Mouse (Mus musculus) hindlimb bud, embryonic 11.5 days (tissue): ENCODE measurements around the gene Ikzf5.

ENCODE experiments used
- DNase-seq: peaks from one replicate; pipeline ENCODE4 v3.0.0-alpha.2; 2012; ENCODE audit warnings: low read depth, low spot score; ENCODE audit errors: extremely low spot score

Ikzf5 gene

DNA sequence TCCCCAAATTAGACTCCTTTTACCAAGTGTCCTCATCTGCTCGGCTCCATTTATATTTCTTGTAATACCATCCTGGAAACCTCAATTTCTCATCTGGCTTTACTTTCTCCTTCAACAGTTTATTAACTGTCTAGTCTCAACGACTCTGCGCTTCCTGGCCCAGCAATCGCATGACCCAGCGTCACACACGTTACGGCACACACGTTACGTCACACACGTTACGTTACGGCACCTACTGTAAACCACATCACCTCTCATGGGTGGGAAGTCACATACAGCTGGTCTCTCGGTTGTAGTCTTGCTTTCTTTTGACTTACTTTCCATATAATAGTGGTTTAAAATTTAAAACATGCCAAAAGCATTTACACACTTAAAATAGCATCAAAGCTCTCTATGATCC is 54.2 kb downstream of the Ikzf5 start:
- DNase-seq: no peak

DNA sequence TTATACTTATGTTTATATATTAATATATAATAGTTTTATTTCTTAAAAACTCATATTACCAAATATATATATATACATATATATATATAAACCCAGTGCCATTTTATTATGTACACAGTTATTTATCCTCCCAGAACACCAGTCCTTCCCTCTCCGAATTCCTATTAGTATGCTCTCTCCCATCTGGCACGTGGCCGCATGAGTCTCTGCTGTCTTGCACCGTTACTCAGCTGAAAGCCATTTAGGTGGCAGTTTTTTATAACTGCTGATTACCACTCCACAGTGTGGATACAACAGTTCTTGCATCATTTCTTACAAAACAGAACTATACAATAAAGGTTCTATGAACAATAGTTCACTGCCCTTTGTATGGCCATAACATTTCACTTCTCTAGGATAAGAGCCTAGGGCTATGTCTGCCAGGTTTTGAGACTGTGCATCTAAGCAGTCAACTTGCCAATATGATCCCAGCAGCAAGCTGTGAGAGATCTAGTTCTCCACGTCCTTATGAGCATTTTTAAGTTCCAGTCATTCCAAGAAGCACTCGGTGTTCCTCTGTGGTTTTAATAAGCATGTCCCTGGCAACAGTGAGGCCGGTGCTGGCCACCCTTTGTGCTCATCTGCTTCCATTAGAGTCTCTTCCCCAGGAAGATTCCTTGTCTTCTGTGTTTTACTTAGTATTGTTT is 64.3 kb downstream of the Ikzf5 start:
- no peak for DNase-seq
